ENCODE assay signal across 1 mouse cellular context in genomic region chr10:127661915-127662663, GRCm38 (mm10).
TF ChIP-seq lines count a peak whose summit lies in the region.

No protein-coding gene starts in this region.

TF ChIP-seq in CH12.LX, 34 proteins besides CTCF, POLR2A, EP300 and RAD21:
- TF ChIP-seq NELFE (IDR thresholded peaks at IDR 0.05; ENCODE audit: low read depth, low read length) (no peak), CHD2 (IDR thresholded peaks at IDR 0.05; ENCODE audit: low read length) (0 out of 2 replicates have a peak, but pooled peaks have one; percentile 25)
